Mouse (Mus musculus): ENCODE data around the gene Gm4756.

- no peak for TF ChIP-seq CTCF (conservative IDR thresholded peaks at IDR 0.05; ENCODE audit: insufficient read depth, insufficient read length, low read depth, low read length)
- TF ChIP-seq POLR2A (IDR thresholded peaks at IDR 0.05; ENCODE audit: low read depth, low read length): no peak
Measured at GRCm38 (mm10) chr12:72554347-72554746, 95.1 kb downstream of the Gm4756 start.

Measured in kidney, adult 2 months (tissue).